Mouse (Mus musculus) limb, embryonic 10.5 days (tissue): ENCODE results near the gene Kdm6a. TPM values are rescaled to one million over a fixed set of nuclear protein-coding genes. Genes with fewer than 3 reads are reported as not detected.

Source experiments
- DNase-seq: peaks from one replicate; pipeline ENCODE4 v3.0.0-alpha.2; 2017; ENCODE audit warnings: low spot score
- H3K27ac ChIP-seq: fragments of 300-500 bp; sonication (generic); 2 replicates; pipeline ENCODE4 v1.5.1; 2016; ENCODE audit warnings: mild to moderate bottlenecking
- H3K27me3 ChIP-seq: fragments of 300-500 bp; sonication (generic); 2 replicates; pipeline ENCODE4 v1.6.1; 2016; ENCODE audit warnings: low read depth, mild to moderate bottlenecking; ENCODE audit not compliant: poor library complexity, severe bottlenecking
- H3K36me3 ChIP-seq: fragments of 300-500 bp; sonication (generic); 2 replicates; pipeline ENCODE4 v1.6.1; 2016; ENCODE audit warnings: mild to moderate bottlenecking, moderate library complexity
- H3K4me1 ChIP-seq: fragments of 300-500 bp; sonication (generic); 2 replicates; pipeline ENCODE4 v1.6.1; 2016
- H3K4me3 ChIP-seq: fragments of 300-500 bp; sonication (generic); 2 replicates; pipeline ENCODE4 v1.5.1; 2016; ENCODE audit warnings: mild to moderate bottlenecking, moderate library complexity
- H3K9me3 ChIP-seq: fragments of 300-500 bp; sonication (generic); replicated peaks from 2 replicates; pipeline ENCODE4 v1.6.1; 2016; ENCODE audit warnings: mild to moderate bottlenecking
- WGBS: fragments of 180-500 bp; shearing (Covaris S2); methylation state at CpG from one replicate; pipeline ENCODE4 v1.1.7; 2016; 5-methylcytosine and 5-hydroxymethylcytosine counted together
- polyA plus RNA-seq: library from polyadenylated mRNA; unstranded; fragments of >200 nt; fragmentation: Nextera tagmentation; extraction: Ambion mirVana; gene quantifications from 2 replicates; pipeline ENCODE4 v1.2.1, GENCODE M21; 2016

Gene Kdm6a
- polyA plus RNA-seq, 1 experiment from 2014 or later, result 26.9 TPM

GRCm38 (mm10) chrX:18187203-18187602 lies 24.8 kb downstream of the Kdm6a start:
- H3K4me3 ChIP-seq, result no peak overlapping the region
- H3K4me1 ChIP-seq, result no peaks in the 10 kb centered on the region
- no peaks in the 10 kb centered on the region for H3K27me3 ChIP-seq
- no peak for DNase-seq
- no peaks in the 10 kb centered on the region for H3K36me3 ChIP-seq
- no peaks in the 10 kb centered on the region for H3K9me3 ChIP-seq
- H3K27ac ChIP-seq, result no peak overlapping the region

- Histone ChIP-seq H3K36me3 (no peaks in the 10 kb centered on the region), H3K27ac (no peak overlapping the region), H3K27me3 (no peaks in the 10 kb centered on the region), H3K4me3 (no peak overlapping the region), H3K4me1 (no peaks in the 10 kb centered on the region), H3K9me3 (no peaks in the 10 kb centered on the region)
- DNase-seq, result no peak
- 84% methylated on average over 2 of the region's 2 CpGs for WGBS
Observed at GRCm38 (mm10) chrX:18188293-18188692, 25.9 kb downstream of the Kdm6a start.

GRCm38 (mm10) chrX:18239572-18239971 lies 77.2 kb downstream of the Kdm6a start:
- WGBS, result 100% methylated on average over 1 of the region's 1 CpGs

GRCm38 (mm10) chrX:18250621-18251020 lies 88.2 kb downstream of the Kdm6a start:
- Histone ChIP-seq H3K27me3 (no peaks in the 10 kb centered on the region), H3K27ac (no peak overlapping the region), H3K36me3 (peaks cover 55% of the 10 kb centered on the region), H3K4me1 (no peaks in the 10 kb centered on the region), H3K9me3 (no peaks in the 10 kb centered on the region), H3K4me3 (no peak overlapping the region)
- 95% methylated on average over 4 of the region's 4 CpGs for WGBS
- no peak for DNase-seq

More at GRCm38 (mm10) chrX:18239572-18239971, 77.2 kb downstream of the Kdm6a start:
- H3K9me3 ChIP-seq, result no peaks in the 10 kb centered on the region
- no peak overlapping the region for H3K27ac ChIP-seq
- no peak overlapping the region for H3K4me3 ChIP-seq
- DNase-seq, result no peak
- H3K27me3 ChIP-seq, result no peaks in the 10 kb centered on the region
- peaks cover 34% of the 10 kb centered on the region for H3K36me3 ChIP-seq
- no peaks in the 10 kb centered on the region for H3K4me1 ChIP-seq

GRCm38 (mm10) chrX:18254767-18255166 lies 92.4 kb downstream of the Kdm6a start:
- DNase-seq, result no peak
- Histone ChIP-seq H3K4me3 (no peak overlapping the region), H3K36me3 (peaks cover 54% of the 10 kb centered on the region), H3K4me1 (no peaks in the 10 kb centered on the region), H3K27me3 (no peaks in the 10 kb centered on the region), H3K9me3 (no peaks in the 10 kb centered on the region), H3K27ac (no peak overlapping the region)
- WGBS, result 67% methylated on average over 4 of the region's 4 CpGs

- H3K27ac ChIP-seq, result no peak overlapping the region
Observed at GRCm38 (mm10) chrX:18258238-18258809, 95.9 kb downstream of the Kdm6a start.

GRCm38 (mm10) chrX:18278561-18278960 lies 116.2 kb downstream of the Kdm6a start:
- DNase-seq, result no peak
- no peak overlapping the region for H3K27ac ChIP-seq
- H3K4me1 ChIP-seq, result no peaks in the 10 kb centered on the region
- H3K9me3 ChIP-seq, result no peaks in the 10 kb centered on the region
- no peak overlapping the region for H3K4me3 ChIP-seq
- H3K36me3 ChIP-seq, result peaks cover 31% of the 10 kb centered on the region
- no peaks in the 10 kb centered on the region for H3K27me3 ChIP-seq
- WGBS, result 92% methylated on average over 5 of the region's 5 CpGs

More at GRCm38 (mm10) chrX:18258238-18258809, 95.9 kb downstream of the Kdm6a start:
- no peaks in the 10 kb centered on the region for H3K9me3 ChIP-seq
- H3K27me3 ChIP-seq, result no peaks in the 10 kb centered on the region
- H3K4me1 ChIP-seq, result no peaks in the 10 kb centered on the region
- DNase-seq, result no peak
- 96% methylated on average over 8 of the region's 8 CpGs for WGBS
- H3K36me3 ChIP-seq, result peaks cover 47% of the 10 kb centered on the region
- no peak overlapping the region for H3K4me3 ChIP-seq

GRCm38 (mm10) chrX:18280134-18280533 lies 117.8 kb downstream of the Kdm6a start:
- Histone ChIP-seq H3K36me3 (peaks cover 22% of the 10 kb centered on the region), H3K4me3 (no peak overlapping the region), H3K9me3 (no peaks in the 10 kb centered on the region), H3K27me3 (no peaks in the 10 kb centered on the region), H3K4me1 (no peaks in the 10 kb centered on the region), H3K27ac (no peak overlapping the region)
- DNase-seq, result no peak

Other genes starting within 250 kb of the Kdm6a start
- gene Dusp21, start 16.7 kb upstream of the Kdm6a start, polyA plus RNA-seq, result not detected in 2 replicates